Comparison of ENCODE assay signal across 19 mouse cellular contexts in the genomic region with DNA sequence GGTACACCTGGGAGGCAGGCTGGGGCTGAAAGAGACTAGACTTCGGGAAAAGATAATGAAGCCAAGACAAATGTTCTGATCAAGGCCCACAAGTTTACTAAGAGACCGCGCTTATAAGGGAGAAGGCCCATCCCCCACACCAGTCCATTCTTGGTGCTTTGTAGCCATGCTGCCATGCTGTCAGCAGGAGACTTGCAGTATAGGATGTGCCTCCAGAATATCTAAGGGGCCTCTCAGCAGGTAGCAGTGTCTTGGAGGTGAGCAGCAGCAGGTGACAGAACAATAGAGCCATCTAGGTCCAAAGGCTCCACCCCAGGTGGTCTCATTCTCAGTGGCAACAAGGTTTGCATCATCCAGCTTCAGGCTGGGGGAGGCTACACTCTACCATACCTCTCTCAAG. TPM values are rescaled to one million over a fixed set of nuclear protein-coding genes. Genes with fewer than 3 reads are reported as not detected.
"Had no signal": no experiment of that assay in that cellular context is flagged by ENCODE, and none has a peak within 500 bp of the region (broad histone marks: within the 10 kb centered on the region; RNA-seq: fewer than 3 reads in every experiment).

No protein-coding gene starts in this region.

- H3K4me3 ChIP-seq: midbrain, embryonic 10.5 days; midbrain, embryonic 12.5 days; myocyte; neural tube, embryonic 13.5 days; neural tube, embryonic 15.5 days; stomach, embryonic 15.5 days had no signal

- H3K27me3 ChIP-seq: midbrain, embryonic 12.5 days; neural tube, embryonic 13.5 days; neural tube, embryonic 15.5 days; stomach, embryonic 15.5 days had no signal

- H3K4me1 ChIP-seq: midbrain, embryonic 10.5 days; midbrain, embryonic 12.5 days; neural tube, embryonic 13.5 days; neural tube, embryonic 15.5 days; stomach, embryonic 15.5 days had no signal

- H3K27ac ChIP-seq: midbrain, embryonic 10.5 days; midbrain, embryonic 12.5 days; neural tube, embryonic 13.5 days; neural tube, embryonic 15.5 days; stomach, embryonic 15.5 days; stomach, postnatal 0 days had no signal

- H3K9ac ChIP-seq: lung, embryonic 14.5 days; midbrain, embryonic 12.5 days; neural tube, embryonic 13.5 days; neural tube, embryonic 15.5 days; stomach, embryonic 15.5 days had no signal

- DNase-seq: lung, adult 18-20 months; lung, embryonic 14.5 days; lung, postnatal 10 days; lung, postnatal 4 days; midbrain, embryonic 14.5 days; right cerebral cortex, postnatal 14 days; thymus, adult 2 months; thymus, postnatal 25 days; thymus, postnatal 4 days had no signal

- H3K36me3 ChIP-seq: midbrain, embryonic 10.5 days; midbrain, embryonic 12.5 days; neural tube, embryonic 13.5 days; neural tube, embryonic 15.5 days; stomach, embryonic 15.5 days had no signal

- ATAC-seq: midbrain, embryonic 16.5 days had no signal

- H3K9me3 ChIP-seq: neural tube, embryonic 15.5 days; stomach, embryonic 15.5 days had no signal

- H3K4me2 ChIP-seq: lung, embryonic 14.5 days; midbrain, embryonic 12.5 days; neural tube, embryonic 13.5 days; neural tube, embryonic 15.5 days; stomach, embryonic 15.5 days had no signal

RNA-seq across cellular contexts. Expression of a gene that starts 16.9 kb away (rescaled TPM):
- polyA plus RNA-seq: spleen, adult 2 months; urinary bladder, adult 2 months had no signal
